Mouse (Mus musculus) activated CD4-positive, CD25-positive, alpha-beta regulatory T cell, adult 4 months (primary cell): ENCODE results near the gene Esrra. TPM values are rescaled to one million over a fixed set of nuclear protein-coding genes. Genes with fewer than 3 reads are reported as not detected.
"Not testable (repeated sequence)": the region's sequence is repeated elsewhere in the genome, so short reads cannot be mapped to it uniquely, and the experiment has no call there.

Experiments
- ATAC-seq: one replicate; pipeline ENCODE4 v1.8.0; 2017
- polyA plus RNA-seq, 2 experiments: library from polyadenylated mRNA; unstranded; fragments of 100-300 nt; shearing (Covaris generic); gene quantifications; one replicate each; pipeline ENCODE4 v1.2.1; 2017

Gene Esrra
- polyA plus RNA-seq, 2 experiments from 2014 or later = 3.1 to 3.8 TPM

DNA sequence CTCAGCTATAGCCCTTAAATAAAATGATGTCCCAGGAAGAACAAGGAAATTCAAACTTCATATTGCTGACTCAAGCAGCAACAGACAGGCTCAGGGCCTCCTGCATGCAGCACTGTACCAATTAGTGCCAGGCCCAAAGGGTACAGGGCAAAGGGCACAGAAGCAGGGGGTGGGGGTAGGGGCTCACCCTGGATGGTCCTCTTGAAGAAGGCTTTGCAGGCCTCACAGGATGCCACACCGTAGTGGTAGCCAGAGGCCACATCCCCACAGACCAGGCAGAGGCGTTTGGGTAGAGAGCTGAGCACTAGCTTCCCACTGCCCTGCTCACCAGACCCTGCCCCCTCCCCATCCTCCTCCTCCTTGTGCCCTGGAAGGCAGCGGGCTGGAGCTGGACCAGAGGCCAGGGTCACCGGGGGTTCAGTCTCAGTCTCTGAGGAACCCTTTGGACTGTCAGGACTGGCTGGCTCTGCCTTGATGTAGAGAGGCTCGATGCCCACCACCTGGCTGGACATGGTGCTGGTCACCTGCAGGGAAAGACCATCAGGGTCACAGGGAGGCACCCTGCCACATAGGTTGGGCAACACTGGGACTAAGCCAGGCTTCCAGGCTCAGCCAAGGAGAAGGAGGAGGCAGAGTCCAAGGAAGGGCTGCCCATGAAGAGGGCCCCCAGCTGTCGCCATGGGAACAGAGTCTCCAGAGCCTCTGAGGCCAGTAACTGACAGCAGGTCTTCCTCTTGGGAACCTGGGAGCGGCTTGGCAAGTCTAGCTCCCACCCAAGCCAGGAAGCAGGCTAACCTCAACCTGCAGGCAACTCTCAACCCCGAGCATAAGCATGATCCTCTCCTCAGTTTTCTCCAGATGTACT lies 1.5 kb downstream of the Esrra start:
- ATAC-seq = no peak

DNA sequence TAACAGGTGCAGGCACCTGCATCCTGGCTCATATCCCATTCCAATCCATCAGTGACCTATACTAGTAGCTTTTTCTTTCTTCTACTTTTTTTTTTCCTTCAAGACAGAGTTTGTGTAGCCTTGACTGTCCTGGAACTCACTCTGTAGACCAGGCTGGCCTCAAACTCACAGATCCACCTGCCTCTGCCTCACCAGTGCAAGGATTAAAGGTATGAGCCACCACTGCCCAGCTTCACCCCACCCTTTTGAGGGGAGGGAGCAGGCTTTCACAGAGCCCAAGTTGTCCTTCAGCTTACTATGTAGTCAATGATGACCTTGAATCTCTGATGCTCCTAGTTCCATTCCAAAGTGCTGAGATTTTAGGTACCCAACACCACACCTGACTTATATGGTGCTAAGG lies 2.2 kb downstream of the Esrra start:
- no peak for ATAC-seq

DNA sequence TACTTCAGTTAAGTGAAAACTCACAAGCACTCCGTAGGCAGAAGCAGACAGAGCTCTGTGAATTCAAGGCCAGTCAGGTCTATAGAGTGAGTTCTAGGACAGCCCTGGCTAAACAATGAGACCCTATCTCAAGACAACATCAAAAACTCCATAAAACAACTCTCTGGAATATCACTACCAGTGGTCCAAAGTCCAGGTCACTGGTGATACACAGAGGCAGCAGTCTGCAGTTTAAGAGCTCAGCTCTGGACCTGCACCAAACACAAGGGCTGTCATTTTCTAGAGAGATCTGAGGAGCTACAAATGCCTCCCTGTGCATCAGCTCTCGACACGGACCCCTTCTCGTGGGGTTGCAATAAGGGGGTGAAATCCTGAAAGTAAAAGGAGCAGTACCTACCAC lies 3.3 kb downstream of the Esrra start:
- no peak for ATAC-seq

DNA sequence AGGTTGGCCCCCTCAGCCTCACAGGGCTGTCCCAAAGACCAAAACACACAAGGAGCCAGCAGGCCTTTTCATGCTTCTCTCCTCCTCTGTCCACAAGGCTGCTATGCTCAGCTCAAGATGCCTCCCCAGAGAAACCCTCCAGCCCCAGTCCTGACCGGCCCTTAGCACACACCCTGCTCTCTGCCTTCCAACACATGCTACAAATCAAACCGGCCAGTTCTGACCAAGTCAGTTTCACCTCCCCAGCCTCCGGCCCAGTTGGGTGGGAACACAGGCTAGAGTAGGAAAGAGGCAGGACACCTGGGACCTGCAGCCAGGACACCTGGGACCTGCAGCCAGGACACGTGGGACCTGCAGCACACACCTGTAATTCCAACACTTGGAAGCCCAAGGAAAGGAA lies 5.1 kb downstream of the Esrra start:
- no peak for ATAC-seq

DNA sequence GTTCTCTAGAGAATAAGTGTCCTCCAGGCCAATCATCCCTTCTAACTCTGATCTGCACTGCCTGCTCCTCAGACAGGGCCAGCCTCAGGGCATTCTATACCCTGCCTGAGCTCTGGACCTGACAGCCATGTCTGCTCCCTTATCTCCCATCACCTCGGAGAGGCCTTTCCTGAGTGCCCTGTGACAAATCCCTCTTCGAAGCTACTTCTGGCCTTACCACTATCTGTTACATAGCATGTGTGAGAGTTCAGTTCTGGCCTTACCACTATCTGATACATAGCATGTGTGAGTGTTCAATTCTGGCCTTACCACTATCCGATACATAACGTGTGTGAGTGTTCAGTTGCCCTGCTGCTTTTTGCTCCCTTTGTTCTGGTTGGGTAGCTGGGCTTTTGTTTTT lies 6.3 kb downstream of the Esrra start:
- no peak for ATAC-seq

DNA sequence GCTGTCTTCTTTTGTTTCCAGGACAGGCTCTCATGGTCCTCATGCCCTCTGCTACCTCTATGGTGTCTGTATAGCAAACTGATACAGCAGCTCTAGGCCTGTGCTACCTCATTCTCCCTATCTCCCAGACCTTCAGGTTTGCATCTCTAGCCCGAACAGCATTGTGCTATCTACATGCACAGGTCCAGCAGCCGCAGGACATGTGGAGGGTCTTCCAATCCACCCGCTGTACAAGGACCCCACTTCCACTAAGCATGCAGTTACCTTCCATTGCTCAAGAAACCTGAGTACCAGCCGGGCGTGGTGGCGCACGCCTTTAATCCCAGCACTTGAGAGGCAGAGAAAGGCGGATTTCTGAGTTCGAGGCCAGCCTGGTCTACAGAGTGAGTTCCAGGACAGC lies 7.1 kb downstream of the Esrra start:
- no peak for ATAC-seq

DNA sequence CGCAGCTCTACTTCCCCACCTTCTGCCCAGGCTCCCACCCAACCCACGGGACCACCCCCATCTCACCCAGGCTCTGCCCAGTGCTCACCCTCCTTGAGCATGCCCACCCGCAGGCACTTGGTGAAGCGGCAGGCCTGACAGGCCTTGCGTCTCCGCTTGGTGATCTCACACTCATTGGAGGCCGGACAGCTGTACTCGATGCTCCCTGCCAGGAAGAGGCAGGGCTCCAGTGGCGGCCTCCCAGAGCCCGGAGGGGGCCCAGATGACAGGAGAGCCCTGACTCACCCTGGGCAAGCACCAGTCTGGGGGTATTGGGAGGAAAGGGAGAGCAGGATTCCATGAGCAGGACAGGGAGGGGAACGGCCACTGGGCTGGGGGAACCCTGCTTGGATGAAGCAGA lies 7.6 kb downstream of the Esrra start:
- no peak for ATAC-seq

DNA sequence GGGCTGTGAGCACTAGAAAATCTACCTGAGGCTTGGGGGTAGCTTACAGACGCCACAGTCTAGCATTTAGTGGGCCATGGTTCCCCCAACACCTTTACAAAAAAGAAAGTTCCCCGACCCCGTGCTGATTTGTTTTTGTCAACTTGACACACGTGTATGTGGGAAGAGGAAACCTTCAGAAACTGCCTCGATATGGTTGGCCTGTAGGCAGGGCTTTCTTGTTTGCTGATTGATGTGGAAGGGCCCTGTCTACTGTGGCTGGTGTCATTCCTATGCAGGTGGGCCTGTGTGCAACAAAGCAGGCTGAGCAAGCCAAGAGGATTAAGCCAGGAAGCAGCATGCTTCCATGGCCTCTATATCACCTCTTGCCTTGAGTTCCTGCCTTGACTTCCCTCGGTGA lies 8.6 kb downstream of the Esrra start:
- ATAC-seq = no peak

DNA sequence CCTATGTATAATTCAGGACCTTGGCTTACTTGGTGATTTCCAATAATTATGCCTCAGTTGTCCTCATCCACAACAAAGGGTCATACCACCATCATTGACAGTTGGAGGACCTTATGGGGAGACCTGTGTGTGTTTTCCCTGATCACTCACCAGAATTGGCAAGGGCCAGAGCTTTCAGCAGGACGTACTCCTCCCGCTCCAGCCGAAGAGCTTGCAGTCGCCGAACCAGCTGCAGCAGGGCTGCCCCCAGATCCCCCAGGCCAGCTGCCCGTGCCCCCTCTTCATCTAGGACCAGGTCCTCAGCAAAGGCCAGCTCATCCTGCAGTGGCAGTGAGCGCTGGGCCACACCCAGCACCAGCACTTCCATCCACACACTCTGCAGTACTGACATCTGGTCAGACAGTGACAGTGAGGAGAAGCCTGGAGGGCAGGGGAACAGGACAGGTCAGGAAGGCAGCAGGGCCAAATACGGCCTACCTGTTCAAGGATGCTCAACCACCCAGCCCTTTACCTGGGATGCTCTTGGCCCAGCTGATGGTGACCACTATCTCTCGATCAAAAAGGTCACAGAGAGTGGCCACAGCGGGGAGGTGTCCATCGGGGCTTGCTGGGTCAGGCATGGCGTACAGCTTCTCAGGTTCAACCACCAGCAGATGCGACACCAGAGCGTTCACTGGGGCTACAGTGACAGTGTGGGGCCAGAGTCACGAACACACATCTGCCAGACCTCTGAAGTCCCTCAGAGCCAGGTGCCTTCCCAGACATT lies 9.2 kb downstream of the Esrra start:
- no peak for ATAC-seq

DNA sequence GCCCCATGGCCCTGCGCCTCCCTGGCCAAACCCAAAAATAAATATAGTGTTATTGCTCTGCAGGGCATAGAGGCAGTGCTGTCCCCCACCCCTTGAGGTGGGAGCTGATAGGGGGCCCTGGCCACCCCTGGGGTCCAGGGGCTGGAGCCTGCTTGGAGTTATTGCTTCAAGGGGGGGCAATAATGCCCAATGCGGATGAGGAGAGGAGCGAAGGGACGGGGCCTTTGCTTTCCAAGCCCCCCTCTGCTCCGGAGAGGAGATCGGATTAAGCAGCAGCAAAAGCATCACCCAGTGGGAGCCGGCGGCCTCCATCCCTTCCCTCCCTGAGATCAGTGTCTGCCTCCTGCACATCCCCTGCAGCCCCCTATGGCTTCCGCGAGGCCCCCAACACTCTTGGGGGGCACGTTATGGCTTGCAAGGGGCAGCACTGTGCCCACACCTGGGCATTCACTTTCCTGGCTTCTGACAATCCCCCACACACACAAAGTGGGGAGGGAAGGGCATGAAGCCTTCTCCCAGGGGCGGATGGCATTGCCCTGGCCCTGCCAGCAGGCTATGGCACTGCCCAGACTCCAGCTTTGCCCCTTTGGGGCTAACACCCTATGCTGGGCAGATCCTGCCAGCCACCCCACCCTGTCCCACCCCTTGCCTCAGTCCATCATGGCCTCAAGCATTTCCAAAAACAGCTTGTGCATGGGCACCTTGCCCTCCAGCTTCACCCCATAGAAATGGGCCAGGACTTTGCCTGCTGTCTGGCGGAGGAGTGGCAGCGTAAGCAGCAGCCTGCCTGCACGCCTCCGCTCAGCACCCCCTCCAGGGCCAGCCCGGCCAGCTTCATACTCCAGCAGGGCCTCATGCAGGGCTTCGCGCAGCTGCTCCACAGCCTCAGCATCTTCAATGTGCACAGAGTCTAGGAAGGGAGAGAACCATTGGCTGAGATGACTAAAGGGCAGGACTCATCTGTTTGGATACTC lies 10.2 kb downstream of the Esrra start:
- no peak for ATAC-seq

DNA sequence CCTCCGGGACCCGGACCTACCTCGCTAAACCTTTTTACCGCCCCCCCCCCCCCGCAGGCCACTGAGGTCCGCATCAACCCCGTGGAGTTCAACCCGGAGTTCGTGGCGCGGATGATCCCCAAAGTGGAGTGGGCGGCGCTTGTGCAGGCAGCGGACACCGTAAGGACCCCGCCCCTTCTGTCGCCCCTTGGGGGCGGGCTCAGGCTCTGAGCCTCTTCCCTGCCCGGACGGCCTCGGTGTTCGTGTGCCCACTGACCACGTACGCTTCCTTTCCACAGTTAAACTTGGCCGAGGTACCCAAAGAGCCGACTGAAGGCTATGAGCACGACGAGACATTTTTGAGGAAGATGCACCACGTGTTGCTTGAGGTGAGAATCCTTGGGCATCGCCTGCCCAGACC lies 11.3 kb downstream of the Esrra start:
- ATAC-seq = not testable (repeated sequence)

DNA sequence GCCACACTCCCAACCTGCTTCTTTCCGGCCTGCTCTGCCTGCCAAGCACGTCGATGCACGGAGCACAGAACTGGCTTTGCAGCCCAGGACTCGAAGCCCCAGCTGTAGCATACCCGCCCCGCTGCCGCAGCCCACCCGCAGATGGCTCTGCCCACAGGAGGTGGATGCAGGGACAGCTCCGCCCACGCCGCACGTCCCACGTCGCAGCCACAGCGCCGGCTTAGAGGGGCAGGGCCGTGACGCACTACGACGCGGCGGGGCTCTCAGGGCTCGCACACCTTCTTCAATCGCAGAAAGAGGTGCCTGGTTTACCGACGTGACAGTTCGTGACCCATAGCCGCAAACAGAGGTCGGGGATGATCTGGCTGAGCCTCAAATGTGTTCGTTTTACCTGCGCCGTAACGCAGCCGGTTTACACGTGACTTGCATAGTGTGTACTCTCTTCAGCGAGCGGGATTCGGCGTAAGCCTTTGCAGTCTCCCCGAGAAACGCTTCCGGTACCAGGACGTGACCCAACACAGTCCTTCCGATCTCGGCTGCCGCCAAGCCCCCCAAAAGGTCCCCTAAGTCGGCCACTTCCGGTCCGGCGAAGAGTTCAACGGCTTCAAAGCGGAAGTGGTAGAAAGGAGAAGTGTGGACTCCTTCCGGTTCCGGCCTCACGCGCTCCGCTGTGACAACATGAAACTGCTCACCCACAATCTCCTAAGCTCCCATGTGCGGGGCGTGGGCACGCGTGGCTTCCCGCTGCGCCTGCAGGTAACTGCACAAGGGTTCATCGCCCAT lies 11.9 kb downstream of the Esrra start, which contains the start of the genes Trmt112 and Prdx5:
Gene Trmt112 (plus strand): TSS at position 192 of the 783 bp plus-strand sequence.
Gene Prdx5 (minus strand): TSS at position 600 of the 783 bp plus-strand sequence.
- ATAC-seq = peak; percentile 85

DNA sequence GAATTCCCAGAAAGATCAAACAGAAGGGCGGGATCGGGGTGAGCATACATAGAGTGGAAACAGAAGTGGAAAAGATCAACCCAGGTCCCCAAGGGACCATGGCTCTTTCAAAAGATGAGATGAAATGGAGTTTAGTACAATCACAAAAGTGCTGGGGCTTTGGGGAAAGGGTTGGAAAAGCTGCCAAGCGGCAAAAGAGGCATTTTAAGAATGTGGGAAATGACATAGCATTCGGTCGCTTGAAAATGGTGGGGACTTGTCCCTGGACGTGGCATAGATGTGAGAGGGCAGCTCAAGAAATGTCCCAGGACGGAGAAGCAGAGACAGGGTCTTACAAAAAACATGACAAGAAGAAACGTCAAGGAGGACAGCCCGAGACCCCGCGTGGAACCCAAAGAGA lies 12.6 kb downstream of the Esrra start:
- ATAC-seq = no peak

DNA sequence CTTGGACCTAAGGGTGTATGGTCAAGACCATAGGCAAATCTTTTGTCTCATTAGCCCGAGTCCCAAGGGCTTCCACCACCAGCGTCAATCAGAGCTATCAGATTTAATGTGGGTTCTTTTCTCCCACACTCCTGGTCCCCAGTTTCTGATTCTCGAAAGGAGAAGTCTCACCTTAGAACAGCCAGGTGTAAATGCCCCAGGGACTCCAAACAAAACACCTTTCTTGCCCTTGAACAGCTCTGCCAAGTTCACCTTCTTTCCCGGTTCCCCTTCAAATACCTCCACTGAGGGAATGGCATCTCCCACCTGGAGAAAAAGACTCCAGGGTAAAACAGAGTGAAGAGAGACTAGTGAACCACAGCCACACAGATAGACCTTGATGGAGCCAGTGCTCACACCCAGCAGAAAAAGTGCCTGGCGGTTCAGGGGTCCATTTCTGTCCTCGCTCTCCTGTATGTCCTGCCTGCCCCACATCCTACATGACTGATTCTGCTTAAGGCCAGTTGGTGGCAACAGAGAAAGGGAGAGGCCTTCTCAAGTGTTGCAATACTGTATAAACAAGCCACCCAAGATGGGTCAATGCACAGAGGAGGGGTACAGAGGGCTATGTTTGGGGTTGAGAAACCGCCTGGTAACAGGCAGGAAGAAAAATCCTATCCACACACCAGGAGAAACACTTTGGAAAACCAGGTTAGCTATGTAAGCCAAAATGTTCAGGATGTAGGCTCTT lies 13.6 kb downstream of the Esrra start:
- ATAC-seq = no peak

DNA sequence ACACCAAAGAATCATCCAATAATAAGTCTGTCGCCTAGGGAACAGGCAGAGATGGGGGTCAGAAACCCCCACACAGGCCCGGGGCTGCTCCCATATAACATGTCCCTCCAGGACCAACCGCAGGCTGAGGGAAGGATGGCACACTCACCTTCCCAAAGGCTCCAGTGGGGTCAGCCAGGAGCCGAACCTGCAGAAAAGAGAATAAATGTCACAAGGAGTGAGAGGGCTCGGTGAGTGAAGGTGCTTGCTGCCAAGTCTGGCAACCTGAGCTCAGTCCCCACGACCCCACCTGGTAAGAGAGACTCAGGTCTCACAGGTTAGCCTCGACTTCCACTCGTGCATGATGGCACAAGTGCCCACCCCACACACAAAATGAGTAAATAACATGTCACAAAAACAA lies 14.5 kb downstream of the Esrra start:
- no peak for ATAC-seq

DNA sequence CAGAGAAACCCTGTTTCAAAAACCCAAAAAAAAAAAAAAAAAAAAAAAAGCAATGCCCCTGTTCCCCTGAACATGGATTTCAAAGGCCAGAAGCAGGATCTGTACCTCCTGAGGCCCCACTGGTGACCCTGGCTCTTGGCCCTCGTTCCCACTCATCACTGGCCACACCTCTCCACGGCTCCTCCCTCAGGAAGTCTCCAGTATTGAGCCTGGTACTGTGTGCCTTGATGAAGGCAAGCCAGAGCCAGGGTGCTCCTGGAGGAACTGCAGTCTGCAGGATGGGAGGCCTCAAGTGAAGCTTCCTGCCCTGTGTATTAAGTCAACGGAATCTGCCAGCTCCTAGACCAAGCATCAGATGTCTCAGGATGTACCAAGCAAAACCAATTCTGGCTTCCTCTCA lies 15.4 kb downstream of the Esrra start:
- ATAC-seq = no peak

DNA sequence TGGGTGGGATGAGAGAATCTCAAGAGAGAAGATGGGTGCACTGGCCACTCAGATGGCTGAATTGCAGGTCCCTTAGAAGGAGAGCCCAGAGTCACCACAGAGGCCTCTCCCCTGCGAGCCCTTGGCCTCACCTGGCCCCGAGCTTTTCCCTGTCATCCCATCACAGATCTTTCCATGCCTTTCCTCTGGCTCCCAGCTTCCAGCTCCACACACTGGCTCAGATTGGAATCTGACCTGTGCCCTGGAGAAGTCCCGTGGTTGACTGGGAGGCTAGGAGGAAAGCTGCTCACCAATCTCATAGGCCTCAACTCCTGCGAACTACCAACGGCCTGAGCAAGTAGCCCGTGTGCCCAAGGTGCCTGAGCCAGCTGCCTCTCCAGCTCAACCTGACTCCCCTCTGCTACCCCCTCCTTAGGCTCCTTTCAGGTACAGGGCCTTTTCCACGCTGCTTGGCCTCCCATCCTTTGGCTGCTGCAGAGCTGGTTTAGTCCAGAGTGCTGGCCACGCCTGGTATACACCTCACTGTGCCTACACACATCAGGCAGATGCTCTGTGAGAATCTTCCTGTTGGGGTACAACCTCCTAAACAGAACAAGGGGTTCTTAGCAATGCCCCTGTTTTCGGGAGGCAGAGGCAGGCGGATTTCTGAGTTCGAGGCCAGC lies 16.0 kb downstream of the Esrra start:
- no peak for ATAC-seq

DNA sequence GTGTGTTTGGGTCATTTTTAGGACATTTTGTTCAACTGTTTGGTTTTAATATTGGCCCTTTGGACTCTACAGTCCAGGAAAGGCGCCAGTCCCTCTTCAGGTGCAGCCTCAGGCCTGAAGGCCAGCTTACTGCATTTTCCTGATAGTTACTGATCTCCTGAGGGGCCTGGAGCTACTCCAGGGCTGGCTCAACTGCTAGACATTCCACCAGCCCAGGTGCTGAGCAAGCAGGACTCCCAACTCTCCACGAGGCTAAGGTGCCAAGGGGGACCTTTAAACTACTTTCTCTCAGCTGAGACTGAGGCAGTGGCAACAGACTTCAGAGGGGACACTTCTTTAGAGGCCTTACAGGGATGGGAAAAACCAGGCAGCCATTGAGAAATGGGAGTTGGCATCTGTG lies 16.8 kb downstream of the Esrra start:
- no peak for ATAC-seq

DNA sequence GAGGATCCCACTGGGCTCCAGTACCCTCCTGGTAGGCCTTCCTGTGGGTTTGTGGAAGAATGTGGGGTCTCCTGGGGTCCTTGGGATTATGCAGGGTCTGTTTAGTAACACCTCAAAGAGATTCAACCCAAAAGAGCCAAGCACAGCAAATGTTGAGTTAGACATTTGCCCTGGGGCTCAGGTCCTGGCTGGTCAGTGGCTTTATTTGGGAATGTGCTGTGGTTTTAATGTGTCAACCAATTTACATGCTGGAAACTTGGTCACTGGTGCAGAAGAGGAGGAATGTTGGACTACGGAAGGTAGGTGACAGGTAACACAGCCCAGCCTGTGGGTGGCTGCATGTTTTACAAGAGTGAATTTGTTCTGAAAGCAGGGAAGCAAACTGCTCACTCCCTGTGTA lies 18.6 kb downstream of the Esrra start:
- no peak for ATAC-seq

DNA sequence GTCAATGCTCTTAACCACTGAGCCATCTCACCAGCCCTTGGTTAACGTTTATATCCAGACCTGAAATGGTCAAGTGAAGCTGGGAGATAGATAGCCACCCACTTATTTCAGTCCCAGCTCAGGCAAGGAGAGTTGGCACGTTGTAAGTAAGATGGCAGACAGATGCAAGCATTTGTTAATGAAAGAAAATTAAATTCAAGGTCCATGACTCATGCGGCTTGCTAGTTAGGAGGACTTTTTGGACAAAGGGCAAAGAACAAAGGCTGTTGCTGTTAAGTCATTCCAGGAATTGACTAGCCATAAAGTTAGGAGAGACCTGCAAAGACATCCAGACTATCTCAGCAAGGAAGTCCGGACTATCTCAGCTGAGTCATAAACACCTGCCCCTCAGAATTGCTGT lies 22.0 kb downstream of the Esrra start:
- no peak for ATAC-seq
